23 mouse cellular contexts compared by ENCODE assay signal in the genomic region with DNA sequence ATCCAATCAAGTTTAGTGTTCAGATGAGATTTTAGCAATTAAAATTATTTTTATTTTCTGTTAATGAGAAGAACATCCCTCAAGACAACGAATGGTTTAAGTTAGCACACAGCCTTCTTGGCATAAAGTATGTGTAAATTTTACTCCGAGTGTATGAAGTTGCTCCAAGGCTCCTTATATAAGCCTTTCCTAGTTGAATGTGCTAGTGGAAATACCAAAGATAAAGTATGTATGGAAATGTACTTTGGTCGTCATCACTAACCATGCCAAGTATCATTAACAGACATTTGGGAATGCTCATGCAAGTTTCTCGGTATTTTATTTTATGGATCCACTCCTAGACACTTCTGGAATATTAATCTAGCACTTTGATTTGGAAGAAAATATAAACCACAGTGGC. TPM values are rescaled to one million over a fixed set of nuclear protein-coding genes. Genes with fewer than 3 reads are reported as not detected.
A peak's percentile ranks its signal among the peaks of the same experiment; 100 is the strongest.
DNase-seq lines count a peak whose midpoint lies in the region; ATAC-seq and TF ChIP-seq lines count a peak whose summit lies in the region.
"Had no signal": no experiment of that assay in that cellular context is flagged by ENCODE, and none has a peak within 500 bp of the region (broad histone marks: within the 10 kb centered on the region; RNA-seq: fewer than 3 reads in every experiment).

No protein-coding gene starts in this region.

- ATAC-seq in frontal cortex, adult (ENCODE audit: low TSS enrichment) = peak; percentile 48
- ATAC-seq in embryonic facial prominence, embryonic 15.5 days (ENCODE audit: insufficient number of reproducible peaks, low FRiP score, low TSS enrichment, low read depth) = peak; percentile 19; the same call in 1 of the 2 replicates
- peak; percentile 79 for ATAC-seq in limb, embryonic 15.5 days (ENCODE audit: insufficient number of reproducible peaks, low FRiP score, low TSS enrichment, low read depth)
- ATAC-seq: CD4-positive, CD25-positive, alpha-beta regulatory T cell, adult 4 months; inflammation-experienced regulatory T-cells, adult 6 months; midbrain, embryonic 15.5 days had no signal

- H3K27me3 ChIP-seq in embryonic facial prominence, embryonic 15.5 days = no peaks in the 10 kb centered on the region
- no peaks in the 10 kb centered on the region for H3K27me3 ChIP-seq in limb, embryonic 15.5 days
- H3K27me3 ChIP-seq: hindbrain, embryonic 13.5 days; midbrain, embryonic 15.5 days; neural tube, embryonic 13.5 days had no signal

- 54% methylated on average over 4 of the region's 4 CpGs for WGBS in embryonic facial prominence, embryonic 15.5 days
- WGBS in limb, embryonic 15.5 days = 41% methylated on average over 4 of the region's 4 CpGs

- no peaks in the 10 kb centered on the region for H3K9me3 ChIP-seq in embryonic facial prominence, embryonic 15.5 days (replicated peaks)
- no peaks in the 10 kb centered on the region for H3K9me3 ChIP-seq in limb, embryonic 15.5 days
- H3K9me3 ChIP-seq: hindbrain, embryonic 13.5 days; midbrain, embryonic 15.5 days; neural tube, embryonic 13.5 days had no signal

- no peak overlapping the region for H3K9ac ChIP-seq in embryonic facial prominence, embryonic 15.5 days
- H3K9ac ChIP-seq in limb, embryonic 15.5 days = no peak overlapping the region
- H3K9ac ChIP-seq: hindbrain, embryonic 13.5 days; midbrain, embryonic 15.5 days; neural tube, embryonic 13.5 days had no signal

- no peak for DNase-seq in frontal cortex, postnatal 25 days (ENCODE audit: low spot score in 2 of 2)
- peak in 1 of 2 experiments; percentile 1 for DNase-seq in layer of hippocampus, adult 2 months (ENCODE audit: low spot score in 2 of 2)
- no peak for DNase-seq in layer of hippocampus, adult 9-10 months (ENCODE audit: low spot score)
- DNase-seq in kidney, adult 18-20 months = no peak
- DNase-seq: adrenal gland, postnatal 14 days; cerebellum, adult 9-11 months; heart, adult 11 months; heart, postnatal 36 days; kidney, adult 2 months; thymus, adult 18-20 months; thymus, postnatal 4 days had no signal

- no peak for TF ChIP-seq CTCF in layer of hippocampus, adult 2 months (conservative IDR thresholded peaks at IDR 0.05)

- peak overlapping the region; percentile 36 for H3K4me3 ChIP-seq in layer of hippocampus, adult 2 months
- H3K4me3 ChIP-seq in embryonic facial prominence, embryonic 15.5 days (replicated peaks) = no peak overlapping the region
- H3K4me3 ChIP-seq in limb, embryonic 15.5 days = no peak overlapping the region
- H3K4me3 ChIP-seq: hindbrain, embryonic 13.5 days; midbrain, embryonic 15.5 days; neural tube, embryonic 13.5 days had no signal

- H3K4me1 ChIP-seq in embryonic facial prominence, embryonic 15.5 days = no peaks in the 10 kb centered on the region
- H3K4me1 ChIP-seq in limb, embryonic 15.5 days = peaks cover 4% of the 10 kb centered on the region; the same call in 1 of the 2 replicates
- H3K4me1 ChIP-seq: hindbrain, embryonic 13.5 days; midbrain, embryonic 15.5 days had no signal

- no peak overlapping the region for H3K4me2 ChIP-seq in embryonic facial prominence, embryonic 15.5 days (replicated peaks)
- H3K4me2 ChIP-seq in limb, embryonic 15.5 days = no peak overlapping the region
- H3K4me2 ChIP-seq: hindbrain, embryonic 13.5 days; midbrain, embryonic 15.5 days had no signal

- H3K27ac ChIP-seq in layer of hippocampus, adult 2 months = peak overlapping the region; percentile 36; the same call in 1 of the 2 replicates
- no peak overlapping the region for H3K27ac ChIP-seq in embryonic facial prominence, embryonic 15.5 days (replicated peaks)
- peak overlapping the region; percentile 43; the same call in 1 of the 2 replicates for H3K27ac ChIP-seq in limb, embryonic 15.5 days
- H3K27ac ChIP-seq: hindbrain, embryonic 13.5 days; kidney, postnatal 0 days; macrophage; midbrain, embryonic 15.5 days; neural tube, embryonic 13.5 days had no signal

- H3K36me3 ChIP-seq in embryonic facial prominence, embryonic 15.5 days = 0 out of 2 replicates have a peak, but pooled peaks cover 2% of the 10 kb centered on the region
- peaks cover 3% of the 10 kb centered on the region; the same call in 1 of the 2 replicates for H3K36me3 ChIP-seq in limb, embryonic 15.5 days
- H3K36me3 ChIP-seq: midbrain, embryonic 15.5 days had no signal

RNA-seq across cellular contexts. Expression of gene Col11a1, which starts 34.8 kb away (rescaled TPM):
- 10 to 100 TPM; 11.2 to 13.6 TPM for total RNA-seq in layer of hippocampus, adult 2 months (2021)
- polyA plus RNA-seq in embryonic facial prominence, embryonic 15.5 days (2015; fragmentation: Nextera tagmentation; extraction: Ambion mirVana) = 79.1 and 96.0 TPM in 2 replicates
- polyA plus RNA-seq in limb, embryonic 15.5 days (2015; fragmentation: Nextera tagmentation; extraction: Ambion mirVana) = 173 and 192 TPM in 2 replicates
- total RNA-seq: common myeloid progenitor, adult 5-6 weeks; liver, adult 2 months had no signal
- polyA plus RNA-seq: CD4-positive, CD25-positive, alpha-beta regulatory T cell, adult 4 months; liver, adult 2 months; macrophage had no signal

Comparison
In these comparisons a context has a peak if more than half of its experiments do, and no peak if none do; other contexts are left out.
1. ATAC-seq: peak in every context shown above with its lines; median percentile 79 in limb, embryonic 15.5 days; 48 in frontal cortex, adult; 19 in embryonic facial prominence, embryonic 15.5 days.